9 mouse cellular contexts compared by ENCODE assay signal in the genomic region with DNA sequence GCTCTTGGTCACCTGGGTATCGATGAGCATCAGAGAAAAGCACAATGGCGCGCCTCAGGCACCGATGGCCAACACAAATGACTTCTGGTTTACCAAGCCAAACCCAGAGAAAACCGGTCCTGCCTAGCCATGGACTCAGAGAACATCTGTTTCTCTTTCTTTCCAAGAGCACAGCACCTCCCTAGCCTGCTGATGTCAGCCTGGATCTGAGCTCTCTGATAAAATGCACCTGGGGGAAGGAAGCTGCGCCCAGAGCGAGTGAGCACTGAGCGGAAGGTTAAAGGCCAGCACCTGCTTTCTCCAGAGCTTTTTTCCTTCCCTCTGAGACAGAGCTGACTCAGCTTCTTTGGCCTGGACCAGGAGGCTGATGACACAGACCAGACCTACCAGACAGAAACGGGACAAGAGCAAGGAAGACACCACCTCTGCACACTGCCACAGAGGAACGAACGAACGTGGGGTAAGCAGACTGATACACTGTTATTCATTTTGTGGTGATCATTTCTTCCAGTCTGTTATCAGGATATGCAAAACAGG.
A peak's percentile ranks its signal among the peaks of the same experiment; 100 is the strongest.
DNase-seq lines count a peak whose midpoint lies in the region; ATAC-seq and TF ChIP-seq lines count a peak whose summit lies in the region.
"Had no signal": no experiment of that assay in that cellular context is flagged by ENCODE, and none has a peak within 500 bp of the region (broad histone marks: within the 10 kb centered on the region; RNA-seq: fewer than 3 reads in every experiment).

No protein-coding gene starts in this region.

- H3K4me2 ChIP-seq in embryonic facial prominence, embryonic 11.5 days (ENCODE audit: low read depth, low read length) = no peak overlapping the region

- no peaks in the 10 kb centered on the region for H3K36me3 ChIP-seq in ES-Bruce4 (ENCODE audit: control insufficient read depth, insufficient read depth, low read length, poor library complexity, severe bottlenecking)
- H3K36me3 ChIP-seq in embryonic facial prominence, embryonic 11.5 days (replicated peaks; ENCODE audit: control insufficient read depth, insufficient read depth, low read depth, low read length) = no peaks in the 10 kb centered on the region

- no peak overlapping the region for H3K4me3 ChIP-seq in ES-Bruce4 (ENCODE audit: low read depth, low read length)
- H3K4me3 ChIP-seq in embryonic facial prominence, embryonic 11.5 days (ENCODE audit: low read depth, low read length) = no peak overlapping the region

- H3K9me3 ChIP-seq in ES-Bruce4 (replicated peaks; ENCODE audit: control insufficient read depth, insufficient read depth, low read length, poor library complexity, severe bottlenecking) = no peaks in the 10 kb centered on the region
- no peaks in the 10 kb centered on the region for H3K9me3 ChIP-seq in embryonic facial prominence, embryonic 11.5 days (replicated peaks; ENCODE audit: control insufficient read depth, low read length)

- peak; percentile 85 for DNase-seq in heart, adult 11 months
- DNase-seq in heart, postnatal 4 days = no peak
- peak; percentile 78 for DNase-seq in embryonic facial prominence, embryonic 11.5 days (ENCODE audit: low spot score)
- DNase-seq in kidney, postnatal 4 days = peak; percentile 13 to 40
- no peak for DNase-seq in thymus, postnatal 4 days
- no peak for DNase-seq in right cerebral cortex, adult 18-20 months
- DNase-seq in T-cell, adult 2 months (ENCODE audit: low spot score) = no peak

- 0 out of 2 replicates have a peak, but pooled peaks have one; percentile 12 for TF ChIP-seq EP300 in ES-Bruce4 (IDR thresholded peaks at IDR 0.05; ENCODE audit: insufficient read depth, low read depth, low read length)

- TF ChIP-seq POLR2A in ES-Bruce4 (IDR thresholded peaks at IDR 0.05; ENCODE audit: insufficient read depth, low read length) = no peak

- 0 out of 2 replicates have a peak, but pooled peaks have one; percentile 49 for ATAC-seq in embryonic facial prominence, embryonic 11.5 days (replicated peaks; ENCODE audit: insufficient number of reproducible peaks, low FRiP score, low TSS enrichment, low read depth)
- ATAC-seq: inflammation-experienced regulatory T-cells, adult 6 months had no signal

- no peaks in the 10 kb centered on the region for H3K4me1 ChIP-seq in ES-Bruce4 (ENCODE audit: control insufficient read depth, insufficient read depth, low read length)
- H3K4me1 ChIP-seq in embryonic facial prominence, embryonic 11.5 days (ENCODE audit: control insufficient read depth, insufficient read depth, low read length) = peaks cover 7% of the 10 kb centered on the region

- no peaks in the 10 kb centered on the region for H3K27me3 ChIP-seq in ES-Bruce4 (ENCODE audit: control insufficient read depth, insufficient read depth, low read length, poor library complexity, severe bottlenecking)
- H3K27me3 ChIP-seq in embryonic facial prominence, embryonic 11.5 days (ENCODE audit: control insufficient read depth, insufficient read depth, low read length) = no peaks in the 10 kb centered on the region

- H3K9ac ChIP-seq in ES-Bruce4 (ENCODE audit: low read depth, poor library complexity, severe bottlenecking) = no peak overlapping the region
- H3K9ac ChIP-seq in embryonic facial prominence, embryonic 11.5 days (replicated peaks; ENCODE audit: low read length) = no peak overlapping the region

- TF ChIP-seq CTCF in ES-Bruce4 (IDR thresholded peaks at IDR 0.05; ENCODE audit: low read depth, low read length) = no peak

- H3K27ac ChIP-seq in ES-Bruce4 (ENCODE audit: insufficient read depth, low read length) = no peak overlapping the region
- no peak overlapping the region; the same call in 1 of the 2 replicates for H3K27ac ChIP-seq in embryonic facial prominence, embryonic 11.5 days (replicated peaks; ENCODE audit: low read depth, low read length)

- 53% methylated on average over 12 of the region's 12 CpGs for WGBS in embryonic facial prominence, embryonic 11.5 days

Comparison
In these comparisons a context has a peak if more than half of its experiments do, and no peak if none do; other contexts are left out.
1. DNase-seq: peak in heart, adult 11 months (single experiment), embryonic facial prominence, embryonic 11.5 days (single experiment) and kidney, postnatal 4 days (2 of 2); none in heart, postnatal 4 days (single experiment), thymus, postnatal 4 days (single experiment), right cerebral cortex, adult 18-20 months (single experiment) and T-cell, adult 2 months (single experiment).